Mouse (Mus musculus) CH12.LX (cell line): ENCODE measurements around the gene Ttc3. TPM values are rescaled to one million over a fixed set of nuclear protein-coding genes. Genes with fewer than 3 reads are reported as not detected.

Experiments
- DNase-seq: peaks from one replicate; pipeline ENCODE4 v3.0.0-alpha.2; 2013; ENCODE audit errors: extremely low read depth
- H3K27ac ChIP-seq: 2 replicates; pipeline ENCODE4 v1.5.1; 2012; ENCODE audit warnings: low read depth, mild to moderate bottlenecking, control low read depth, moderate library complexity; ENCODE audit not compliant: insufficient read depth
- H3K27me3 ChIP-seq: replicated peaks from 2 replicates; pipeline ENCODE3; 2012; ENCODE audit warnings: inconsistent platforms
- H3K36me3 ChIP-seq, 2 experiments: replicated peaks in 1 of 2; 2 replicates each; pipeline versions ENCODE3 to v1.6.1; 2012; ENCODE audit warnings: inconsistent platforms in 1 of 2, low read length in 1 of 2, mild to moderate bottlenecking in 1 of 2, mixed read lengths in 1 of 2, moderate library complexity in 1 of 2; ENCODE audit not compliant: control insufficient read depth in 1 of 2, insufficient read depth in 1 of 2
- H3K4me1 ChIP-seq, 2 experiments: 2 replicates each; pipeline ENCODE4 v1.6.1; 2012; ENCODE audit warnings: inconsistent platforms in 1 of 2, moderate library complexity in 1 of 2; ENCODE audit not compliant: insufficient read depth in 2 of 2, control insufficient read depth in 1 of 2
- H3K4me2 ChIP-seq: 2 replicates; pipeline ENCODE4 v1.6.1; 2012; ENCODE audit warnings: low read depth, mild to moderate bottlenecking, control low read depth; ENCODE audit not compliant: poor library complexity, insufficient read depth, severe bottlenecking
- H3K4me3 ChIP-seq, 3 experiments: fragments of 150-350 bp in 1 of 3; sonication (generic) in 1 of 3; replicated peaks in 1 of 3; 2 replicates each; pipeline versions ENCODE3 to v1.5.1; 2011 to 2012; ENCODE audit warnings: low read depth in 2 of 3, low read length in 2 of 3, mild to moderate bottlenecking in 2 of 3, moderate library complexity in 2 of 3, control low read depth in 1 of 3, improper control_type of control experiment in 1 of 3, inconsistent platforms in 1 of 3, mixed read lengths in 1 of 3; ENCODE audit not compliant: poor library complexity in 1 of 3
- H3K79me2 ChIP-seq: replicated peaks from 2 replicates; pipeline ENCODE4 v1.6.1; 2012; ENCODE audit warnings: mild to moderate bottlenecking, moderate library complexity; ENCODE audit not compliant: control insufficient read depth, poor library complexity, insufficient read depth, severe bottlenecking; ENCODE audit errors: extremely low read depth
- H3K9ac ChIP-seq: 2 replicates; pipeline ENCODE4 v1.6.1; 2012; ENCODE audit warnings: low read depth, mild to moderate bottlenecking, control low read depth, moderate library complexity; ENCODE audit not compliant: insufficient read depth
- H3K9me3 ChIP-seq: replicated peaks from 2 replicates; pipeline ENCODE3; 2012; ENCODE audit warnings: low read length, inconsistent platforms, mixed read lengths
- CHD1 ChIP-seq: IDR thresholded peaks from 2 replicates; pipeline ENCODE4 v1.6.1; 2012; ENCODE audit warnings: low read depth, low read length, improper control_type of control experiment, inconsistent platforms
- CHD2 ChIP-seq: IDR thresholded peaks from 2 replicates; pipeline ENCODE4 v1.6.1; 2011; ENCODE audit warnings: low read length, improper control_type of control experiment
- GABPA ChIP-seq: IDR thresholded peaks from 2 replicates; pipeline ENCODE4 v1.6.1; 2012; ENCODE audit warnings: low read depth, low read length, improper control_type of control experiment, inconsistent platforms; ENCODE audit not compliant: insufficient replicate concordance
- HCFC1 ChIP-seq: IDR thresholded peaks from 2 replicates; pipeline ENCODE4 v1.6.1; 2012; ENCODE audit warnings: low read depth, mild to moderate bottlenecking, inconsistent platforms, low read length, improper control_type of control experiment
- IRF4 ChIP-seq: IDR thresholded peaks from 2 replicates; pipeline ENCODE4 v1.6.1; 2014; ENCODE audit warnings: low read depth, mild to moderate bottlenecking, inconsistent platforms, low read length, improper control_type of control experiment
- JUN ChIP-seq: IDR thresholded peaks from 2 replicates; pipeline ENCODE4 v1.6.1; 2011; ENCODE audit warnings: low read depth, mild to moderate bottlenecking, low read length, improper control_type of control experiment, moderate library complexity; ENCODE audit not compliant: insufficient read depth
- JUND ChIP-seq: conservative IDR thresholded peaks from 2 replicates; pipeline ENCODE4 v1.6.1; 2011; ENCODE audit warnings: low read depth, low read length, improper control_type of control experiment
- MAFK ChIP-seq: IDR thresholded peaks from 2 replicates; pipeline ENCODE4 v1.6.1; 2011; ENCODE audit warnings: low read length, improper control_type of control experiment; ENCODE audit not compliant: insufficient replicate concordance
- MAX ChIP-seq: IDR thresholded peaks from 2 replicates; pipeline ENCODE4 v1.6.1; 2011; ENCODE audit warnings: low read length, improper control_type of control experiment
- MAZ ChIP-seq: IDR thresholded peaks from 2 replicates; pipeline ENCODE4 v1.6.1; 2012; ENCODE audit warnings: low read depth, mild to moderate bottlenecking, inconsistent platforms, low read length, improper control_type of control experiment, moderate library complexity
- MXI1 ChIP-seq: IDR thresholded peaks from 2 replicates; pipeline ENCODE4 v1.6.1; 2011; ENCODE audit warnings: mild to moderate bottlenecking, low read depth, low read length, improper control_type of control experiment
- MYC ChIP-seq: IDR thresholded peaks from 2 replicates; pipeline ENCODE4 v1.6.1; 2011; ENCODE audit warnings: low read depth, mild to moderate bottlenecking, improper control_type of control experiment, low read length
- NELFE ChIP-seq: IDR thresholded peaks from 2 replicates; pipeline ENCODE4 v1.6.1; 2011; ENCODE audit warnings: low read depth, low read length, improper control_type of control experiment
- PAX5 ChIP-seq: IDR thresholded peaks from 2 replicates; pipeline ENCODE4 v1.6.1; 2012; ENCODE audit warnings: low read length, inconsistent platforms, mixed read lengths
- POLR2AphosphoS2 ChIP-seq: IDR thresholded peaks from 2 replicates; pipeline ENCODE4 v1.6.1; 2011; ENCODE audit warnings: low read depth, low read length, improper control_type of control experiment
- RAD21 ChIP-seq: IDR thresholded peaks from 2 replicates; pipeline ENCODE4 v1.6.1; 2011; ENCODE audit warnings: low read depth, mild to moderate bottlenecking, low read length, improper control_type of control experiment, moderate library complexity
- RCOR1 ChIP-seq: conservative IDR thresholded peaks from 2 replicates; pipeline ENCODE4 v1.6.1; 2012; ENCODE audit warnings: low read depth, mild to moderate bottlenecking, inconsistent platforms, low read length, improper control_type of control experiment
- SMC3 ChIP-seq: IDR thresholded peaks from 2 replicates; pipeline ENCODE4 v1.6.1; 2011; ENCODE audit warnings: low read depth, low read length, improper control_type of control experiment
- TBP ChIP-seq: conservative IDR thresholded peaks from 2 replicates; pipeline ENCODE4 v1.6.1; 2011; ENCODE audit warnings: low read depth, low read length, improper control_type of control experiment
- TCF12 ChIP-seq: IDR thresholded peaks from 2 replicates; pipeline ENCODE4 v1.6.1; 2014; ENCODE audit warnings: low read depth, mild to moderate bottlenecking, inconsistent platforms, low read length, improper control_type of control experiment
- UBTF ChIP-seq: IDR thresholded peaks from 2 replicates; pipeline ENCODE4 v1.6.1; 2012; ENCODE audit warnings: low read depth, mild to moderate bottlenecking, inconsistent platforms, low read length, improper control_type of control experiment, moderate library complexity
- ZMIZ1 ChIP-seq: IDR thresholded peaks from 2 replicates; pipeline ENCODE4 v1.6.1; 2012; ENCODE audit warnings: low read depth, mild to moderate bottlenecking, inconsistent platforms, low read length, improper control_type of control experiment
- ZNF384 ChIP-seq: IDR thresholded peaks from 2 replicates; pipeline ENCODE4 v1.6.1; 2012; ENCODE audit warnings: low read depth, low read length, improper control_type of control experiment, inconsistent platforms
- dilution Hi-C: fragments of 300-500 bp; cut with MboI; formaldehyde crosslinking; loops from 2 replicates; pipeline ENCODE4 v1.14.3; 2020; ENCODE audit warnings: low sequenced_read_pairs; ENCODE audit not compliant: extremely low pct_unique_long_range_greater_than_20kb, extremely low pct_ligation_motif_present
- in situ Hi-C: fragments of 300-500 bp; cut with MboI; formaldehyde crosslinking; loops from 3 replicates; pipeline ENCODE4 v1.14.3; 2019; ENCODE audit warnings: low sequenced_read_pairs, low pct_ligation_motif_present, low pct_unique_long_range_greater_than_20kb, mixed read lengths
- polyA plus RNA-seq: library from polyadenylated mRNA; unstranded; fragments of >175 nt; gene quantifications from 2 replicates; pipeline ENCODE4 v1.2.1, GENCODE M21; 2012; ENCODE audit warnings: low read depth; ENCODE audit not compliant: insufficient read length
- total RNA-seq, 2 experiments: library from RNA; depleted of rRNA; stranded (reverse); fragments of 300-350 nt in 1 of 2; fragments of >200 nt in 1 of 2; gene quantifications; 2 replicates each; pipeline ENCODE4 v1.2.3; 2012 to 2014

Gene Ttc3
- total and polyA plus RNA-seq, 3 experiments = 59.0 to 74.5 (median 73.4) TPM

DNA sequence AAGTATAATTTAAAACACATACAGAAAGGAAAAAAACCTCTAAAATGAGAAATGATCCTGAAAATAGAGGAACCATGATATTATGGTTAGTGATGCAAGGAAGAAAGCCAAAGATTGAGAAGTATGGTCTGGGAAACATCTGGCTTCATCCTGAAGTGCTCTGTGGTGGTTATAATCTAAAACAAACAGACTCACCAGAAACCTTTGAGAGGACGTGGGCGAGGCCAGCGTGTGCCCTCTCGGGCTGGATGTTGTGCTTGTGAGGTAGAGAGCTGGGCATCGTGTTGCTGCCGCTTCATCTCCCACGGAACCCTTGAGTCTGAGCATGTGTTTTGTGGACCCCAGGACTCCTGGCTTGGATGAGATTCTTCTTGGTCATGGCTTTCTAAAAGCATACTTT lies 26.2 kb downstream of the Ttc3 start:
- H3K4me1 ChIP-seq = no peaks in the 10 kb centered on the region
- H3K9ac ChIP-seq = no peak overlapping the region
- in situ Hi-C loops (no loop called here), dilution Hi-C loops (no loop called here)
- H3K79me2 ChIP-seq = peaks cover 1% of the 10 kb centered on the region; the same call in 1 of the 2 replicates
- no peak overlapping the region for H3K27ac ChIP-seq
- no peaks in the 10 kb centered on the region for H3K27me3 ChIP-seq
- DNase-seq = no peak
- no peaks in the 10 kb centered on the region for H3K9me3 ChIP-seq
- H3K4me3 ChIP-seq = no peak overlapping the region
- TF ChIP-seq MAZ (no peak), MAFK (no peak), UBTF (no peak), PAX5 (no peak), TBP (no peak), MYC (no peak), ZMIZ1 (no peak), CHD1 (no peak)
- H3K36me3 ChIP-seq = peaks cover 25 to 47% of the 10 kb centered on the region in 2 experiments
- no peak overlapping the region for H3K4me2 ChIP-seq

DNA sequence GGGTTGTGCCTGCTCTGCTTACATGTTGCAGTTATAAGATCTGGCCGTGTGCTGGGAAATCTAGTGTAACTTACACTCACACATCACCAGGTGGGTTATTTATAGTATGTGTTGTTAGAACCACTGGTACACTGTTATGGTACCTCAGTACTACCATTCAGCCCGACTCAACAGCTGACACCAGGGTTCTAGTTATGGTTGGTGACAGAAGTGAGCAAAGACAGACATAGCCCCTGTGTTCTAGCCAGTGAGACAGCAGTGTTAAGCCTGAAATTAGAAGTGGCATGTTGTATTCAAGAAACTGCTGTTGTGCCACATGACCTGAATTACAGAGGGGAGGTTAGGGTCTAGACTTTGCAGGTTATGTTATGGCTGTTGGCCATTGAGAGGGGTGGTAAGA lies 28.7 kb downstream of the Ttc3 start:
- no peak overlapping the region for H3K9ac ChIP-seq
- H3K79me2 ChIP-seq = peaks cover 2% of the 10 kb centered on the region; the same call in 1 of the 2 replicates
- dilution Hi-C loops (no loop called here), in situ Hi-C loops (no loop called here)
- TF ChIP-seq MXI1 = no peak
- TF ChIP-seq MAX = no peak
- no peak for TF ChIP-seq MAZ
- TF ChIP-seq HCFC1 = no peak
- TF ChIP-seq CHD2 = no peak
- TF ChIP-seq SMC3 = no peak
- TF ChIP-seq JUN = no peak
- no peak for TF ChIP-seq RAD21
- TF ChIP-seq POLR2AphosphoS2 = no peak
- no peak for TF ChIP-seq PAX5
- TF ChIP-seq IRF4 = no peak
- TF ChIP-seq MYC = no peak
- no peak for TF ChIP-seq JUND
- no peak for TF ChIP-seq TCF12
- no peak for TF ChIP-seq RCOR1
- TF ChIP-seq TBP = no peak
- no peak for TF ChIP-seq GABPA
- no peak for TF ChIP-seq NELFE
- TF ChIP-seq CHD1 = no peak
- no peak for TF ChIP-seq ZNF384
- peaks cover 23 to 40% of the 10 kb centered on the region in 2 experiments for H3K36me3 ChIP-seq
- no peaks in the 10 kb centered on the region for H3K9me3 ChIP-seq
- H3K27me3 ChIP-seq = no peaks in the 10 kb centered on the region
- no peak overlapping the region for H3K4me2 ChIP-seq
- H3K4me1 ChIP-seq = no peaks in the 10 kb centered on the region
- no peak overlapping the region for H3K27ac ChIP-seq
- DNase-seq = no peak
- no peak overlapping the region for H3K4me3 ChIP-seq
